Mouse (Mus musculus): ENCODE results near the gene Vsig4. TPM values are rescaled to one million over a fixed set of nuclear protein-coding genes. Genes with fewer than 3 reads are reported as not detected.

Vsig4 gene
- 0.19 and 0.73 TPM in 2 replicates for polyA plus RNA-seq (2014; fragmentation: Nextera tagmentation; extraction: Ambion mirVana)

DNA sequence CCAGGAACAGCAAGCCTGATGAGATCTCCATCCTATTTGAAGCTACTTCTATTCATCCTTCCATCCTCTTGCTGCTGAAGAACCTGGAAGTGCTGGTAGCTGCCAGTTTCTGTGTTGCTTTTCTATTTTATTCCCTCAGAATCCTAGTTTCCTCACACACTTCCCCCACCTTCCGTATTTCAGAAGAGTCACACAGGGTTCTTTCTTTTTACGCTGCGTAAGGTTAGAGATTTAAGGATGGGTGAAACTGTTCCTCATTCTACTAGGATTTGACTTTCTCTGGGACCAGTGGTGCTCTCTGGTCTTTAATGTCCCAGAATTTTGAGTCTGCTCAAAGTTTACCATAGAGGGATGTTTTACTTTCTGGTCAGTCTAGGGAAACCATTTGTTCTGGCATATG, at the start of gene Vsig4:
TSS of gene Vsig4 (minus strand) at position 101 of the 400 bp plus-strand sequence.
- Histone ChIP-seq H3K27ac (replicated peaks in 1 of 2; ENCODE audit: control insufficient read depth in 1 of 2, insufficient read depth in 1 of 2, low read depth in 2 of 2, low read length in 2 of 2) (no peak within 1 kb of the TSS), H3K9me3 (ENCODE audit: control insufficient read depth, low read length) (no peaks in the 10 kb centered on the region), H3K27me3 (ENCODE audit: control insufficient read depth, insufficient read depth, low read length) (no peaks in the 10 kb centered on the region), H3K4me1 (ENCODE audit: control insufficient read depth in 2 of 2, insufficient read depth in 2 of 2, low read length in 2 of 2) (no peaks in the 10 kb centered on the region), H3K4me2 (ENCODE audit: low read length) (no peak within 1 kb of the TSS), H3K9ac (ENCODE audit: low read length) (no peak within 1 kb of the TSS), H3K4me3 (ENCODE audit: control insufficient read depth in 1 of 2, insufficient read depth in 1 of 2, low read depth in 1 of 2, low read length in 2 of 2) (no peak within 1 kb of the TSS), H3K36me3 (ENCODE audit: control insufficient read depth, insufficient read depth, low read length) (no peaks in the 10 kb centered on the region)
- WGBS: 88% methylated on average over 3 of the region's 3 CpGs
- no peak for ATAC-seq (ENCODE audit: insufficient number of reproducible peaks, insufficient read depth, low FRiP score, low read depth)

DNA sequence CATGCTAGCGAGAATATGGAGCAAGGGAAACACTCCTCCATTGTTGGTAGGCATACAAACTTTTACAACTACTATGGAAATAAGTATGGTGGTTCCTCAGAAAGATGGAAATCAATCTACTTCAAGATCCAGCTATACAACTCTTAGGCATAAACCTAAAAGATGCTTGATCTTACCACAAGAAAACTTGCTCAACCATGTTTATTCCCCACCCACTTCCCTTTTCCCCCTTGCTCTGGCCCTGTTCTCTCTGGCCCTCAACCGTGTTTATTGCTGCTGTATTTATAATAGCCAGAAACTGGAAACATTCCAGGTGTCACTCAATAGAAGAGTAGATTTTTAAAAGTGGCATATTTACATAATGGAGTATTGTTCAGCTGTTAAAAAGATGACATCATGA, 45.9 kb upstream of the Vsig4 start:
- Histone ChIP-seq H3K4me1 (ENCODE audit: control insufficient read depth in 2 of 2, insufficient read depth in 2 of 2, low read length in 2 of 2) (no peaks in the 10 kb centered on the region), H3K4me3 (ENCODE audit: control insufficient read depth in 1 of 2, insufficient read depth in 1 of 2, low read depth in 1 of 2, low read length in 2 of 2) (no peak overlapping the region), H3K9ac (ENCODE audit: low read length) (no peak overlapping the region), H3K27me3 (ENCODE audit: control insufficient read depth, insufficient read depth, low read length) (no peaks in the 10 kb centered on the region), H3K36me3 (ENCODE audit: control insufficient read depth, insufficient read depth, low read length) (no peaks in the 10 kb centered on the region), H3K27ac (replicated peaks in 1 of 2; ENCODE audit: control insufficient read depth in 1 of 2, insufficient read depth in 1 of 2, low read depth in 2 of 2, low read length in 2 of 2) (no peak overlapping the region), H3K4me2 (ENCODE audit: low read length) (no peak overlapping the region), H3K9me3 (ENCODE audit: control insufficient read depth, low read length) (no peaks in the 10 kb centered on the region)
- WGBS: 54% methylated on average over 2 of the region's 2 CpGs
- ATAC-seq (ENCODE audit: insufficient number of reproducible peaks, insufficient read depth, low FRiP score, low read depth): no peak

DNA sequence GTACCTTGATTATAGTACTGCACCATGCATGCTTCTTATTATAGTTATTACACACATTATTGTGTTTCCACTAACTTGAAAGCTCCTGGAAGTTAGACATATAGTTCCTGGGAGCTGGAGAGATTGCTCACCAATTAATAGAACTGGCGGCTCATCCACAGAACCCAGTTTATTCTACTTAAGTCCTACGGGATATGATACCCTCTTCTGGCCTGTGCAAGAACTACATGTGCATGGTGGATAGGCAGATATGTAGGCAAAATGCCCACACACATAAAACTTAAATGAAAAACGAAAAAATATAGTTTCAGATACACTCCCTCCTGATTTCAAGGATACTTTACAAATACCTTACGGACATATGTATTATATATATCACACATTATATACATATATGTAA, 36.5 kb upstream of the Vsig4 start:
- Histone ChIP-seq H3K27me3 (ENCODE audit: control insufficient read depth, insufficient read depth, low read length) (no peaks in the 10 kb centered on the region), H3K4me3 (ENCODE audit: control insufficient read depth in 1 of 2, insufficient read depth in 1 of 2, low read depth in 1 of 2, low read length in 2 of 2) (no peak overlapping the region), H3K36me3 (ENCODE audit: control insufficient read depth, insufficient read depth, low read length) (no peaks in the 10 kb centered on the region), H3K27ac (replicated peaks in 1 of 2; ENCODE audit: control insufficient read depth in 1 of 2, insufficient read depth in 1 of 2, low read depth in 2 of 2, low read length in 2 of 2) (no peak overlapping the region), H3K9ac (ENCODE audit: low read length) (no peak overlapping the region), H3K4me2 (ENCODE audit: low read length) (no peak overlapping the region), H3K4me1 (ENCODE audit: control insufficient read depth in 2 of 2, insufficient read depth in 2 of 2, low read length in 2 of 2) (no peaks in the 10 kb centered on the region), H3K9me3 (ENCODE audit: control insufficient read depth, low read length) (no peaks in the 10 kb centered on the region)
- 34% methylated on average over 4 of the region's 4 CpGs for WGBS
- no peak for ATAC-seq (ENCODE audit: insufficient number of reproducible peaks, insufficient read depth, low FRiP score, low read depth)

DNA sequence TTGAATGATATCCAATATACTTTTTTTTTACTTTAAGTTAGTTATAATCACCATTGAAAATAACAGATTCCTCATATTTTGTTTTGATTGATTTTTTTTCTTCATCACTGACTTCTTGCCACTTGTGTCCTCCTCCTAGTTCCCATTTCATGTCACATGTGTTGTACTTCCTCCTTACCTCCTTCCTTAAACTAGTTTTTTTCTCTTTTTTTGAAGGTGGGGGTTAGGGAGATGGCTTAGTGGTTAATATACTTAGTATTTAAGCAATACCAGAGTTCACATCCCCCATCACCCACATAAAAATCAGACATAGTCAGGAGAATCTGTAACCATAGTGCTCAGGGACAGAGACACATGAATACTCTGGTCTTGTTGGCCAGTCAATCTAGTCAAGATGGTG, 36.7 kb downstream of the Vsig4 start:
- no peak for ATAC-seq (ENCODE audit: insufficient number of reproducible peaks, insufficient read depth, low FRiP score, low read depth)
- no peaks in the 10 kb centered on the region for H3K36me3 ChIP-seq (ENCODE audit: control insufficient read depth, insufficient read depth, low read length)
- no peaks in the 10 kb centered on the region for H3K27me3 ChIP-seq (ENCODE audit: control insufficient read depth, insufficient read depth, low read length)
- no peak overlapping the region for H3K4me2 ChIP-seq (ENCODE audit: low read length)
- H3K9ac ChIP-seq (ENCODE audit: low read length): no peak overlapping the region
- H3K4me1 ChIP-seq (ENCODE audit: control insufficient read depth in 2 of 2, insufficient read depth in 2 of 2, low read length in 2 of 2): no peaks in the 10 kb centered on the region
- no peak overlapping the region for H3K27ac ChIP-seq (replicated peaks in 1 of 2; ENCODE audit: control insufficient read depth in 1 of 2, insufficient read depth in 1 of 2, low read depth in 2 of 2, low read length in 2 of 2)
- no peak overlapping the region for H3K4me3 ChIP-seq (ENCODE audit: control insufficient read depth in 1 of 2, insufficient read depth in 1 of 2, low read depth in 1 of 2, low read length in 2 of 2)
- no peaks in the 10 kb centered on the region for H3K9me3 ChIP-seq (ENCODE audit: control insufficient read depth, low read length)

DNA sequence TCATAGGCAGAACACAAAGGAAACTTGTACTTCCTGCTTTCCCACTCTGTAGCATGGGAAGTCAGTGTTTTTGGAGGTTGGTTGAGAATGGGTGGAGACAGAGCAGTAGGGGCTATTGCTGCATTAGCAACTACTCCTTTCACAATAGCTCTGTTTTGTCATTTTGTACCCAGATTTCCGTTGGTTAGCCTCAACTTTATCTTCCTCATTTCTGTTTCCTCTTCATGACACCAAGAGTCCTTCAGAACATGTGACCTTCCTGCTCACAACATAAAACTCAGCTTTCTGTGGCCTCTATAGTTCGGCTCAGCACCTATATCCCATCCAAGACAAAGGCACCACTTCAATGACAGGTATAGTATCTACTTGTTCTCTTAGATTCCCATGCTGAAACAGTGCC, 53.6 kb downstream of the Vsig4 start:
- Histone ChIP-seq H3K36me3 (ENCODE audit: control insufficient read depth, insufficient read depth, low read length) (no peaks in the 10 kb centered on the region), H3K9ac (ENCODE audit: low read length) (no peak overlapping the region), H3K9me3 (ENCODE audit: control insufficient read depth, low read length) (no peaks in the 10 kb centered on the region), H3K27me3 (ENCODE audit: control insufficient read depth, insufficient read depth, low read length) (no peaks in the 10 kb centered on the region), H3K4me2 (ENCODE audit: low read length) (no peak overlapping the region), H3K27ac (replicated peaks in 1 of 2; ENCODE audit: control insufficient read depth in 1 of 2, insufficient read depth in 1 of 2, low read depth in 2 of 2, low read length in 2 of 2) (no peak overlapping the region), H3K4me1 (ENCODE audit: control insufficient read depth in 2 of 2, insufficient read depth in 2 of 2, low read length in 2 of 2) (no peaks in the 10 kb centered on the region), H3K4me3 (ENCODE audit: control insufficient read depth in 1 of 2, insufficient read depth in 1 of 2, low read depth in 1 of 2, low read length in 2 of 2) (no peak overlapping the region)
- WGBS: 52% methylated on average over 2 of the region's 2 CpGs
- ATAC-seq (ENCODE audit: insufficient number of reproducible peaks, insufficient read depth, low FRiP score, low read depth): no peak

DNA sequence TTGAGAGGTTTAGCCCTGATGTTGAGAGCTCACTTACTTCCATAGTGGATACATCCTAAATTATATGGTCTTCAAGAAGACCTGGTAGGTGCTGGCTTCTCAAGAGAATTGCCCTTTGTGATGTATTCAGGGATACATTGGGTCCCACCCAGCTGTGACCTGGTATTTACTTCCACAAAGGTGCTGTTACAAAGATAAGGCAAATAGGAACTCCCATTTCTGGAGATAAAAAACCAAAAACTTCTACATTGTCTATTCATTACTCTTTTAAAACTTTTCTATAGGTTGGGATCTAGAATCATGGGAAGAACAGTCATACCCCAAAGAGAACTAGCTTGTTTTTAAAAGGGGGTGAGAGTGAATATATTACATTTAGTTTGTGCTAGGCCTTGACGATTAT, 54.2 kb downstream of the Vsig4 start:
- no peak overlapping the region for H3K27ac ChIP-seq (replicated peaks in 1 of 2; ENCODE audit: control insufficient read depth in 1 of 2, insufficient read depth in 1 of 2, low read depth in 2 of 2, low read length in 2 of 2)
- no peak overlapping the region for H3K4me3 ChIP-seq (ENCODE audit: control insufficient read depth in 1 of 2, insufficient read depth in 1 of 2, low read depth in 1 of 2, low read length in 2 of 2)
- no peak for ATAC-seq (ENCODE audit: insufficient number of reproducible peaks, insufficient read depth, low FRiP score, low read depth)
- WGBS: 53% methylated on average over 1 of the region's 1 CpGs
- H3K9me3 ChIP-seq (ENCODE audit: control insufficient read depth, low read length): no peaks in the 10 kb centered on the region
- H3K4me2 ChIP-seq (ENCODE audit: low read length): no peak overlapping the region
- no peaks in the 10 kb centered on the region for H3K4me1 ChIP-seq (ENCODE audit: control insufficient read depth in 2 of 2, insufficient read depth in 2 of 2, low read length in 2 of 2)
- H3K27me3 ChIP-seq (ENCODE audit: control insufficient read depth, insufficient read depth, low read length): no peaks in the 10 kb centered on the region
- H3K36me3 ChIP-seq (ENCODE audit: control insufficient read depth, insufficient read depth, low read length): no peaks in the 10 kb centered on the region
- H3K9ac ChIP-seq (ENCODE audit: low read length): no peak overlapping the region

DNA sequence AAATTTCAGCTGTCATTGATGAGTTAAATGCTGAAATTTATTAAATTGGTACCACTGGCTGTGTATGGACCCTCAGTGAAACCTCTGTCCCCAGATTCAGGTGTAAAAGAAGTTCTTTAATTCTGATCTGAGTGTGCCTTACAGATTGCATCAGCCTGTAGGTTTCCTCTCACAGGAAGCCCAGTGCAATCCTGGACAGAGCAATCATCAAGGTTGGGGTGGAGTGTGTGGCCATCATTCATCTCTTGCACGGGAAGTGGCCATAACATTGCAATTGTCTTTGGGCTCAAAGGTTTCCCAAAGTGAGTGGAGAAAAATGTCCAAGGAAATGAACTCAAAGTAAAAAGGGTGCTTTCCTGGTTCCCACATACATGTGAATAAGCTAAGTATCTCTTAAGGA, 57.5 kb downstream of the Vsig4 start:
- 58% methylated on average over 1 of the region's 1 CpGs for WGBS

DNA sequence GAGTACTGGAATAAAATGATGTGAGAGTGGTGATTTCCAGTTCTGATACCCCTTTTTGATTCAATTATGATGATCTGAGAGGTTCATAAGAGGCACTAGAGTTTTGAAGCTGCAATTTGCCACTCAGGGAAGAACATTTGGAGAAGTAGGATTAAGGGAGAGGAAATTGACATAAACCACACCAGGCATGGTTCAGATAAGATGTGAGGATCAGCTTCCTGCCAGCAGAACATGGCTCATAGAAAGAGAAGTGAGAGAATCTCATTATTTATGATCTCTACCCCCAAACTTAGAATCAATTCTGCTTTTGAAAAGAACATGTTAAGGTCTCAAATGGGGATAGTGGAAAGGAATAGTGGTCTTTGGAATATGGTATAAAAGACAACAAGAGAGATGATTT, 66.2 kb downstream of the Vsig4 start:
- no peak for ATAC-seq (ENCODE audit: insufficient number of reproducible peaks, insufficient read depth, low FRiP score, low read depth)
- H3K4me3 ChIP-seq (ENCODE audit: control insufficient read depth in 1 of 2, insufficient read depth in 1 of 2, low read depth in 1 of 2, low read length in 2 of 2): no peak overlapping the region
- no peaks in the 10 kb centered on the region for H3K27me3 ChIP-seq (ENCODE audit: control insufficient read depth, insufficient read depth, low read length)
- H3K4me2 ChIP-seq (ENCODE audit: low read length): no peak overlapping the region
- H3K4me1 ChIP-seq (ENCODE audit: control insufficient read depth in 2 of 2, insufficient read depth in 2 of 2, low read length in 2 of 2): no peaks in the 10 kb centered on the region
- H3K9me3 ChIP-seq (ENCODE audit: control insufficient read depth, low read length): no peaks in the 10 kb centered on the region
- no peak overlapping the region for H3K27ac ChIP-seq (replicated peaks in 1 of 2; ENCODE audit: control insufficient read depth in 1 of 2, insufficient read depth in 1 of 2, low read depth in 2 of 2, low read length in 2 of 2)
- H3K9ac ChIP-seq (ENCODE audit: low read length): no peak overlapping the region
- no peaks in the 10 kb centered on the region for H3K36me3 ChIP-seq (ENCODE audit: control insufficient read depth, insufficient read depth, low read length)

More for the DNA sequence above, 57.5 kb downstream of the Vsig4 start:
- Histone ChIP-seq H3K9ac (ENCODE audit: low read length) (no peak overlapping the region), H3K36me3 (ENCODE audit: control insufficient read depth, insufficient read depth, low read length) (no peaks in the 10 kb centered on the region), H3K4me3 (ENCODE audit: control insufficient read depth in 1 of 2, insufficient read depth in 1 of 2, low read depth in 1 of 2, low read length in 2 of 2) (no peak overlapping the region), H3K4me2 (ENCODE audit: low read length) (no peak overlapping the region), H3K4me1 (ENCODE audit: control insufficient read depth in 2 of 2, insufficient read depth in 2 of 2, low read length in 2 of 2) (no peaks in the 10 kb centered on the region), H3K27me3 (ENCODE audit: control insufficient read depth, insufficient read depth, low read length) (no peaks in the 10 kb centered on the region), H3K27ac (replicated peaks in 1 of 2; ENCODE audit: control insufficient read depth in 1 of 2, insufficient read depth in 1 of 2, low read depth in 2 of 2, low read length in 2 of 2) (no peak overlapping the region), H3K9me3 (ENCODE audit: control insufficient read depth, low read length) (no peaks in the 10 kb centered on the region)
- ATAC-seq (ENCODE audit: insufficient number of reproducible peaks, insufficient read depth, low FRiP score, low read depth): no peak
